Mouse (Mus musculus) urinary bladder, postnatal 25 days (tissue): ENCODE results near the gene Gm49345.
"Not testable (repeated sequence)": the region's sequence is repeated elsewhere in the genome, so short reads cannot be mapped to it uniquely, and the experiment has no call there.

ENCODE experiments used
- DNase-seq: peaks from one replicate; pipeline ENCODE4 v3.0.0; 2022; ENCODE audit warnings: low spot score

Gm49345 gene

DNA sequence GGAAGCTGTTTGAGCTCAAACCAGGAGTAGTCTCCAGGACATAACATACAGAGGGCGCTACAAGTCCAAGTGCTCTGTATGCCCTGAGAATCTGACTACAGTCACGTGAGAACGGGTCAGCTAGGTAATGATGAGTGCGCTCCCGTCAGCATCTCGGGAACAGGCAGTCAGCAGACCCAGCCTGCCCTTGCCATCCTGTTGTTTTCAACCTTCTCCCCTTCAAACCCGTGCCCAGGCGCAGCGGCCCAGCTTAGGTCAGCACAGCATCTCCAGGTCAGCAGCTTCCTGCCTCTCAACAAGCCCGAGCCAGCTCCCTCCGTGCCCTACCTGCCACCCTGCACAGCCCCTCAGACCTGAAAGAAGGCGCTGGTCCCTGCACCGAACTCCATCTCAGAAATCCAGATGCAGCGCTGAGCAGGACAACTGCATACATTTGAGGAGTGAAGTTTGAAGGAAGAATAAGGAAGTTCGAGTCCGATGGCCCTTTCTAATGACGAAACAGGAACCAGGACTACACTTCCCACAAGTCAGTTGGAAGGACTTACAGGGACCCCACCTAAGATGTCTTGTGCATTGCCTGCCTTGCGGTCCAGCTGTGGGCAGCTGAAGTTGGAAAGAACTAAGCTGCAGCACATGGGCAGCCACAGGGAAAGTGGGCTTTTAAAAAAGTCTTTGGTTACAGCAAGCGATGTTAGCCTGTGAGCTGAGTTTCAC is at the start of gene Gm49345, which contains the start of gene Zfp729a:
Gm49345 (minus strand) TSS at position 476 of the 714 bp plus-strand sequence.
Zfp729a (minus strand) TSS at position 498 of the 714 bp plus-strand sequence.
- DNase-seq = peak; percentile 74

DNA sequence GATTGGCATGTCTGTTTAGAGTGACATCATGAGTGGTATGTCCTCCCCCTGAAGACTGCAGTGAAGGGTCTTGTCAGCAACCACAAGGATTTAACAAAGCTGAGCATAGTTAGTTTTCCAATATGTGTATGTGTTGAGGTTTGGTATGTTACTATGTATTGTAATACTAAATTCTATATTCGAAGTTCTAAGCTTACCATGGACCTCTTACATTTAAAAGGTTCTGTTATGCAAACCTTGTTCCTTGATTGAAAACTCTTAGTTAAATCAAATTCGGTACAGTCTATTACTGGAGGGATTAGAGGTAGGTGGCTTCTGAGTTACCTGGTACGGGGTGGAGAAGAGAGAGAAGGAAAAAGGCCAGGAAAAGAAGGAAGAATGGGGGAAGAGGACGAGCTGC is 49.4 kb upstream of the Gm49345 start, which contains the start of gene Zfp738:
Zfp738 (minus strand) TSS at position 101 of the 400 bp plus-strand sequence.
- no peak for DNase-seq

DNA sequence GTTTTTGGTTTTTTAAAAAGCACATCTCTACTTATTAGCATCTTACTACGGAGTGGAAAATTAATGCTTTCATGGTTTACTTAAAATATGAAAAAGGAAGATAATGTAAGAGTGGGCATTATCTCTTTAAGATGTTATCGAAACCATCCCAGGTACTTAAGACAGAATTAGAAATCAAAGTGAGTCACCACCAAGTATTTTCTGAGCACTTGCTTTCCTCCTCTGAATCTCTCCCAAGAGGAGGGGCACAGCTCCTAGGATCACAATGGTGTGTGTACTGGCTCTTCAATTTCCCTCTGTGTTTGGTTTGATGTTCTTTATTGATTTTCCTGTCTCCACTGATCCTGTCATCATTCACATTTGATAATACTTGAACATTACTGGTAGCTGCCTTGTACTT is 46.3 kb upstream of the Gm49345 start:
- not testable (repeated sequence) for DNase-seq

DNA sequence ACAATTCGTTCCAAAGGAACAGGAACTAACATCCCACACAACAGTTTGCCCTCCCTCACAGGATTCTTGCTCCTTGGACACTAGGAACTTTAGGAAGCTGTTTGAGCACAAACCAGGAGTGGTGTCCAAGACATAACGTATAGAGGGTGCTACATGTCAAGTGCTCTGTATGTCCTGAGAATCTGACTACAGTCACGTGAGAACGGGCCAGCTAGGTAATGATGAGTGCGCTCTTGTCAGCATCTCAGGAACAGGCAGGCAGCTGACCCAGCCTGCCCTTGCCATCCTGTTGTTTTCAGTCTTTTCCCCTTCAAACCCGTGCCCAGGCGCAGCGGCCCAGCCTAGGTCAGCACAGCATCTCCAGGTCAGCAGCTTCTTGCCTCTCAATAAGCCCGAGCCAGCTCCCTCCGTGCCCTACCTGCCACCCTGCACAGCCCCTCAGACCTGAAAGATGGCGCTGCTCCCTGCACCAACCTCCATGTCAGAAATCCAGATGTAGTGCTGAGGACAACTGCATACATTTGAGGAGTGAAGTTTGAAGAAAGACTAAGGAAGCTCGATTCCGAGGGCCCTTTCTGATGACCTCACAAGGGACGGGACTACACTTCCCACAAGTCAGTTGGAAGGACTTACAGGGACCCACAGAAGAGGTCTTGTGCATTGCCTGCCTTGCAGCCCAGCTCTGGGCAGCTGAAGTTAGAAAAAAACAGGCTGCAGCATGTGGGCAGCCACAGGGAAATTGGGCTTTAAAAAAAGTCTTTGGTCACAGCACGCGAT is 45.6 kb upstream of the Gm49345 start:
- peak; percentile 69 for DNase-seq

DNA sequence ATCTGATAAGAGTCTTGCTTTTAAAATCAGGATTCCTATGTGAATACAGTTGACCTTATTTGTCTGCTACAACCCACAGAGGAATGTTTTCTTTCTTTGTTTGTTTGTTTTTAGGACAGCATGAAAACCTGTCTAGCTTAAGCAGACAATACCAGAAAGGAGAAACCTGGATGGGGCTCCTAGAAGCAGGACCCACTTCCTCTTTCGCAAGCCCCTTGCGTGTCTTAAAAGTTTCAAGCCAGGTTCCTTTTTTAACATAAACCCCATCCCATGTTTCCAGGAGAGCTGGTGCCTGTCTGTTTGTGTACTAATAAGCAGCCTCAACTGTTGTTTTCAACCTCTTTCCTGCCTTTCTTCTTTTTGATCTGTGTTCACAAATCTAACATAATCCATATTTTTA is 37.3 kb upstream of the Gm49345 start:
- DNase-seq = no peak

DNA sequence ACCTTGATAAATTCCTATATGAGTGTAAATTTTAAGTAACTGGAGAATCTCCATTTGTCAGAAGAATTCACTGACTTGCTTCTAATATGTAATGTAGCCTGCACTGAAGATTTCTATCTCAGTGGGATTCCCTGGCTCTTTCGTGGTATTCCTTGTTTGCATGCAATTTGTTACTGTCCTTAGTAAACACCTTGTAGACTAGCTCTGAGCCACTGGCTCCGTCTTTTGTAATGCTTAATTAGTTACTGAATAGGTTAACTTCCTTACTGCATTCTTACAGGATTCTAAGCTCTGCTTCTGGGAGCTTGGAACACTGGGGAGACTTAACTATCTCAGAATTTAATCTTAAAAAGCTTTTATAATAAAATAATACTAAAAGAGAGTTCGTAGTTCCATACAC is 14.9 kb upstream of the Gm49345 start:
- DNase-seq = no peak

DNA sequence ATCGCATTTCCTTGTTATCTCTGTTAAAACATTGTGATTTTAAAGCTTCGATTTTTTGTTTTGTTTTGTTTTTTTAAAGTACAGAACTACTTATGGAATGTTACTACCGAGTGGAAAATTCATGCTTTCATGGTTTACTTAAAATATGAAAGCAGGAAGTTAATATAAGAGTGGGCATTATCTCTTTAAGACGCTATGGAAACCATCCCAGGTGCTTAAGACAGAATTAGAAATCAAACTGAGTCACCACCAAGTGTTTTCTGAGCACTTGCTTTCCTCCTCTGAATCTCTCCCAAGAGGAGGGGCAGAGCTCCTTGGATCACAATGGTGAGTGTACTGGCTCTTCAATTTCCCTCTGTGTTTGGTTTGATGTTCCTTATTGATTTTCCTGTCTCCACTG is 27.5 kb downstream of the Gm49345 start:
- no peak for DNase-seq

DNA sequence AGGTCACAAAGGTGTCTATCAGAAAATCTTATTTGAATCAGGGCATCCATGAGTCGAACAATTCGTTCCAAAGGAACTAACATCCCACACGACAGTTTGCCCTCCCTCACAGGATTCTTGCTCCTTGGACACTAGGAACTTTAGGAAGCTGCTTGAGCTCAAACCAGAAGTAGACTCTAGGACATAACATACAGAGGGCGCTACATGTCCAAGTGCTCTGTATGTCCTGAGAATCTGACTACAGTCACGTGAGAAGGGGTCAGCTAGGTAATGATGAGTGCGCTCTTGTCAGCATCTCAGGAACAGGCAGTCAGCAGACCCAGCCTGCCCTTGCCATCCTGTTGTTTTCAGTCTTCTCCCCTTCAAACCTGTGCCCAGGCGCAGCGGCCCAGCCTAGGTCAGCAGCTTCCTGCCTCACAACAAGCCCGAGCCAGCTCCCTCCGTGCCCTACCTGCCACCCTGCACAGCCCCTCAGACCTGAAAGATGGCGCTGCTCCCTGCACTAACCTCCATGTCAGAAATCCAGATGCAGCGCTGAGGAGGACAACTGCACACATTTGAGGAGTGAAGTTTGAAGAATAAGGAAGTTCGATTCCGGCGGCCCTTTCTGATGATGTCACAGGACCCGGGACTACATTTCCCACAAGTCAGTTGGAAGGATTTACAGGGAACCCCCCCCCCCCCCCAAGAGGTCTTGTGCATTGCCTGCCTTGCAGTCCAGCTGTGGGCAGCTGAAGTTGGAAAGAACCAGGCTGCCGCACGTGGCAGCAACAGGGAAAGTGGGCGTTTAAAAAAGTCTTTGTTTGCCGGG is 28.3 kb downstream of the Gm49345 start, which contains the start of gene Zfp729b:
Zfp729b (minus strand) TSS at position 642 of the 811 bp plus-strand sequence.
- peak; percentile 84 for DNase-seq

DNA sequence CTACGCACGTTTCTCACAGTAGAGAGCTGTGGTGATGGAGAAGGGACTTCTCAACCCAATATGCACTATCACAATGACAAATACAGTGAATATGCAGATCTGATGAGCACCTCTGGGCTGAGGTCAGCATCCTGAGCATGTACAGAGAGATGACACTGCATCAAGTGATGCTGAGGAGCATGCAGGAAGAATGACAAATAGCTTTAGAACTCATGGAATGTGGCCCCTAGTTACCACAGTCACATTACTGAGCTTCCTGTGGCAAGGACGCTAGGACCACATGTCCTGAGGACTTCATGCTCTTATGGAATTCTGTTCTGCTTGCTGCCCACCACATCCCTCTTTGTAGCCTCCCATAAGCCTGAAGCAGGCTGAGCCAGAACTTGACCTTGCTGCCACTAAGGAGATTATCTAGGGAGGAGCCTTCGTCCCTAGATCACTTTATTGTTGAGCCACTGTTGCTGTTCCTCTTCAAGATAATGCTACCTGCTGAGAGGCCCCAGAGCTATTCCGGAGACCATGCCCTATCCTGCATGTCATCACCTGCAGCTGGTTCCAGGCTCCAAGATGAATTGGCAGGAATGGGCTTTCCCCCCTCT is 64.9 kb downstream of the Gm49345 start:
- DNase-seq = no peak

DNA sequence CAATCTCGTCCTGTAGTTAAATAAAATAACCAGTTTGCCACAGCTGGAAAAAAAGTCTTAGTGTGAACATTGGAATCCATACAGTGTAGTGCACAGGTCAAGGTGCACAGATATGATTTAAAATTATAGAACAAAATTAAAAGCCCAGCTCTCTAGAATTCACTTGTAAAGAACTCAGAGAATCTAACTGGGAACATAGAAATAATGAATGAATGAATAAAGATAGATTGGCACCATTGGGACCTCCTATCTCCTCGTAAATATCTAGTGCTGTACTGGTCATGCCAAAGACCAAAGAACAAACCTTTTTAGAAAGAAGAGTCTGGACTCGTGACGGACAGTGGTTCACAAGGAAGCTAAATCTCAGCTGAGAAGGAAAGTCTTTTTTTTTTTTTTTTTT is 83.8 kb downstream of the Gm49345 start, which contains the start of gene Zfp748:
Zfp748 (minus strand) TSS at position 101 of the 400 bp plus-strand sequence.
- no peak for DNase-seq

DNA sequence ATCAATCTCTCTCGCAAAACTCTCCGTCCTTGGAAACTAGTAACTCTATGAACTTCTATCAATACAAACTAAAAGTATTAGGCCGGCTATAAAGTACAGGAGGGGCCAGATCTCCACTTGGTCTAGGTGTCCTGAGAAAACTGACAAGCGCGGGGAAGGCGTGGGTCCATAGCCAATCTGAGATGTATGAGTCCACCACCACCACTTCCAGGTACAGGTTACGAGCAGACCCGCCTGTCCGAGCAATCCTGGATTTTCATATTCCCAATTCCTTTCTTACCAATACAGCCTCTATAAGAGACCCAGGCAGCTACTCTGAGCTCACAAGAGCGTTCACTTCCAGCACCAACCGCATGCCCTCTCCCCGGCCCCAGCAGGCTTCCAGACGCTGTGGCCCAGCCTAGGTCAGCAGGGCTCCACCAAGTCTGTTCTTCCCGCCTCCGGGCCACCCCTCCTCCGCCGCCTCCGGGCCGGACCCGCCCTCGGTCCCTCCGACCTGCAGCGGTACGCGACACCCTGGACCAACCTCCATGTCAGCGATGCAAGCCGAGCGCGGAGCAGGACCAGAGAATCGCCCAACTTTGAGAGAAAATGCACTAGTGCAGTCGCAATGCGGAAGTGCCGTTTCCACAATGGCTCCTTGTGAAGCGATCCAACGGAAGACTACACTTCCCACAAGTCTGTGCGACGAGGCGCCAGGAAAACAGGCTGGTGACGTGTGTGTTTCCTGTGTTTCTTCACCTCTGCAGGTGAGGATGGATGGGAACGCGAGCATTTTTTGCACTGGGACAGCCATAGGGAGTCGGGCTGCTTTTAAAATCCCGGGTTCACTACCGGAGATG is 84.8 kb downstream of the Gm49345 start:
- peak; percentile 68 for DNase-seq

DNA sequence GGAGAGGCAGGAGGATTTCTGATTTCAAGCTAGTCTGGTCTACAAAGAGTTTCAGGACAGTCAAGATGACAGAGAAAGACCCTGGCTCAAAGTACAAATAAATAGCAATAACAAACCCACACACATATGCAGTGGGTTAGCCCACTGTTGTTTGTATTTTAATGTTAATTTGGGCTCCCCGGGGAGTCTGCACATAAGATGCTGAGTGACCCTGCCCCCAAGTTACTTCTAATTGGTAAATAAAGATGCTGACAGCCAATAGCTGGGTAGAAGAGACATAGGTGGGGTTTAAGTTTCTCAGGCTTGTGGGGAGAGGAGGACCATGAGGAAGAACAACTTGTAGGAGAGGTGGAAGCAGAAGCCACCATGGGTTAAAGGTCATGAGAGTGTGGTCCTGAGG is 91.6 kb downstream of the Gm49345 start:
- DNase-seq = no peak
